Mouse (Mus musculus) hindbrain, embryonic 12.5 days (tissue): ENCODE measurements around the gene Kdm3a. TPM values are rescaled to one million over a fixed set of nuclear protein-coding genes. Genes with fewer than 3 reads are reported as not detected.

ENCODE experiments used
- ATAC-seq: fragments of 200-750 bp; cut with Nextera tagmentation; 2 replicates; pipeline ENCODE4 v1.8.0; 2017; ENCODE audit warnings: moderate TSS enrichment; ENCODE audit not compliant: low FRiP score
- H3K27ac ChIP-seq: fragments of 300-500 bp; sonication (generic); 2 replicates; pipeline ENCODE4 v1.5.1; 2016; ENCODE audit warnings: mild to moderate bottlenecking
- H3K27me3 ChIP-seq: fragments of 300-500 bp; sonication (generic); 2 replicates; pipeline ENCODE4 v1.6.1; 2016; ENCODE audit warnings: mild to moderate bottlenecking
- H3K36me3 ChIP-seq: fragments of 300-500 bp; sonication (generic); 2 replicates; pipeline ENCODE4 v1.6.1; 2016; ENCODE audit warnings: mild to moderate bottlenecking
- H3K4me1 ChIP-seq: fragments of 300-500 bp; sonication (generic); 2 replicates; pipeline ENCODE4 v1.6.1; 2016
- H3K4me2 ChIP-seq: fragments of 300-500 bp; sonication (generic); replicated peaks from 2 replicates; pipeline ENCODE4 v1.6.1; 2016; ENCODE audit warnings: mild to moderate bottlenecking
- H3K4me3 ChIP-seq: fragments of 300-500 bp; sonication (generic); 2 replicates; pipeline ENCODE4 v1.5.1; 2016; ENCODE audit warnings: mild to moderate bottlenecking
- H3K9ac ChIP-seq: fragments of 300-500 bp; sonication (generic); 2 replicates; pipeline ENCODE4 v1.6.1; 2016; ENCODE audit warnings: mild to moderate bottlenecking, moderate library complexity
- H3K9me3 ChIP-seq: fragments of 300-500 bp; sonication (generic); replicated peaks from 2 replicates; pipeline ENCODE4 v1.6.1; 2016; ENCODE audit warnings: mild to moderate bottlenecking
- WGBS: fragments of 180-500 bp; shearing (Covaris S2); methylation state at CpG from one replicate; pipeline ENCODE4 v1.1.7; 2016; 5-methylcytosine and 5-hydroxymethylcytosine counted together
- polyA plus RNA-seq: library from polyadenylated mRNA; unstranded; fragments of >200 nt; fragmentation: Nextera tagmentation; extraction: Ambion mirVana; gene quantifications from 2 replicates; pipeline ENCODE4 v1.2.1, GENCODE M21; 2016

Gene Kdm3a
- polyA plus RNA-seq, 1 experiment from 2014 or later, result 91.0 TPM

DNA sequence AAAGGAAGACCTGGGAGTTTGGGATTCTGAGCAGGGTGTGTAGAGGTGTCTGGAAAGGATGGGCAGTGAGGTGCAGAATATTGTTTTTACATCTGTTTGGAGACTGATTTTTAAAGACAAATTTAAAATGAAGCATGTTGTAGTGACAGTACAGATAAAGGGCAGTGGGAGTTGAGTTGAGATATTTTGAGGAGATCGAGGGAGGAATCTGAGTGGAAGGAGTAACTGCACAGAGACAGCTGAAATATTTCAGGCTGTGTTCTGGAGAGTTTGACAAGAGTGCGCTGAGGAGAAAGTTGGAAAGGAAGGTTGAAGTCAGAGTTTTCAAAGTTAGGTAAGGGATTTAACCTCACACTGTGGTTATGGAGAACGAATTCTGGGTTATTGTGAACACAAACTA lies 64.2 kb downstream of the Kdm3a start:
- ATAC-seq, result no peak
- no peaks in the 10 kb centered on the region for H3K27me3 ChIP-seq
- H3K27ac ChIP-seq, result no peak overlapping the region
- H3K9me3 ChIP-seq, result no peaks in the 10 kb centered on the region
- no peak overlapping the region for H3K4me3 ChIP-seq
- H3K4me2 ChIP-seq, result no peak overlapping the region
- peaks cover 4% of the 10 kb centered on the region; the same call in 1 of the 2 replicates for H3K4me1 ChIP-seq
- H3K9ac ChIP-seq, result no peak overlapping the region
- peaks cover 18% of the 10 kb centered on the region for H3K36me3 ChIP-seq
- 84% methylated on average over 3 of the region's 3 CpGs for WGBS

DNA sequence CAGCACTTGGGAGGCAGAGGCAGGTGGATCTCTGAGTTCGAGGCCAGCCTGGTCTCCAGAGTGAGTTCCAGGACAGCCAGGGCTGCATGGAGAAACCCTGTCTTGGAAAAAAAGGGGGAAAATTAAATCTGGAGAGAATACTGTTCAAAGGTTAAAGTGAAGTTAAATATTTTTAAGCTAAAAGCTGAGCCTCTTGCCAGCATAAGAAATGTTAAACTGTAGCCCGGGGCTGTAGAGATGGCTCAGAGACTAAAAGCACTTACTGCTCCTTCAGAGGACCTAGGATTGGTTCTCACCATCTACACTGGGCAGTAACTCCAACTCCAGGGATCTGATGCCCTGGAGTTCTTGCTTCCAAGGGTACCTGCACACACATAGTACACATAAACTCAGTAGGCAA lies 76.0 kb downstream of the Kdm3a start:
- H3K36me3 ChIP-seq, result peaks cover 15% of the 10 kb centered on the region; the same call in 1 of the 2 replicates
- H3K4me2 ChIP-seq, result no peak overlapping the region
- no peak overlapping the region for H3K9ac ChIP-seq
- H3K4me1 ChIP-seq, result no peaks in the 10 kb centered on the region
- 94% methylated on average over 2 of the region's 2 CpGs for WGBS
- no peak overlapping the region for H3K27ac ChIP-seq
- no peaks in the 10 kb centered on the region for H3K9me3 ChIP-seq
- no peak for ATAC-seq
- no peak overlapping the region for H3K4me3 ChIP-seq
- H3K27me3 ChIP-seq, result no peaks in the 10 kb centered on the region

DNA sequence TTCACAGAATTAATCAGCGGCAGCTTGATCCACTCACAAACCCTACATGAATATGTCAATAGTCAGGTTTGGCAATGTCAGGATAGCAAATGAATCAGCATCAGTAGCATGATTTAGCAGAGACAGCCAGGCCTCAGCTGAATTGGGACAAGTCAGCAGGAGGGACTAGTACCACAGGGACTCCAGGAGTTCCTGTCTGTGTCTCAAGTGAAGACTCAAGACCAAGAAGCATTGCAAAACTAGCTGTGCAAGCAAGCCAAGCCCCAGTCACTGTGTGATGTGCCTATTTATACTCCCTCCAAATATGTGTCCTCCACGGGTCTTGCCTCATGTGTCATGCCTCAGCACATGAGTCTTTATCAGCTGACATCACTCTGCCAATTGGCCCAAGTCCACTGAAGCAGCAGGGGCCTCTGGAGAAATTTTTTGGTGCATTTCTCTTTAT lies 77.3 kb downstream of the Kdm3a start:
- no peaks in the 10 kb centered on the region for H3K9me3 ChIP-seq
- peaks cover 5% of the 10 kb centered on the region; the same call in 1 of the 2 replicates for H3K36me3 ChIP-seq
- H3K27me3 ChIP-seq, result no peaks in the 10 kb centered on the region
- H3K4me1 ChIP-seq, result no peaks in the 10 kb centered on the region
- no peak for ATAC-seq
- 93% methylated on average over 2 of the region's 2 CpGs for WGBS
- H3K27ac ChIP-seq, result no peak overlapping the region
- H3K4me3 ChIP-seq, result no peak overlapping the region
- H3K9ac ChIP-seq, result no peak overlapping the region
- no peak overlapping the region for H3K4me2 ChIP-seq

DNA sequence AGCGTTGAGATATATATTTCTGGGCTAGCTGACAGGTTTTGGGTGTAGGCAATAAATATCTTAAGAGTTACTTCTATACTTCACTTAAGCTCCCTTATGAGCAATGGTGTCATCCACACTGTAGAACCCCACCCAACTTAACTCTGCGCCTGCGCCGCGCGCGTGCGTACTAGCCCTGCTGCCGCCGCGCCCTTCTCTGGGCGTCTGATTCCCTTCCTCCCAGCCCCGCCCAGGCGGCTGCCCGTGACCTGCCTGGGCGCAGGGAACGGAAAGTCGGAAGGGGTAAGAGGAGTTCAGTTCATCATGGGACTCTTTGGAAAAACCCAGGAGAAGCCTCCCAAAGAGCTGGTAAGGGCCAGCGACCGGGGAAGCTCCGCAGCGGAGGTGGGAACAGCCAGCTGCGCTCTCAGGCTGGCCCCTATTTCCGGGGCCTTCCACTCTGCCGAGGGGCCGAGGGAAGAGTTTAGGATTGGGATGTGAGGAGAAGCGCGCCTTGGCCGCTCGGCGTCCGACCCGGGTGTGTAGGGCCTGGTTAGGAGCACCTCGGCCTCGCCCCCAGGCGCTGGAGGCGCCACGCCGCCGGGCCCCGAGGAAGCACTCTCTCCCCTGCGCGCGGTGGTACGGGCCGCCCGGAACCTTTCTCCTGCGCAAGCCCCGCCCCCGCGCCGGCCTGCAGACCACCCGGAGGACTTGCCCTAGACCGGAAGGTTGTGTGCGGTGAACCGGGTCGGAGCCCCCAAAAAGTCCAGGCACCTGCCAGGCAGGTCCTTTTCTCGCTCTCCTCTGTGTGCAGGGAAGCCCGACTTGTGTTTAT lies 88.9 kb downstream of the Kdm3a start, which contains the start of gene Chmp3:
Gene Chmp3, plus strand, starts transcription at position 112 of the 814 bp plus-strand sequence.
- peak within 1 kb of the TSS; percentile 98 for H3K27ac ChIP-seq
- H3K27me3 ChIP-seq, result no peaks in the 10 kb centered on the region
- H3K36me3 ChIP-seq, result 0 out of 2 replicates have a peak, but pooled peaks cover 3% of the 10 kb centered on the region
- H3K9me3 ChIP-seq, result no peaks in the 10 kb centered on the region
- under 1% methylated on average over 57 of the region's 59 CpGs for WGBS
- H3K4me1 ChIP-seq, result peaks cover 3% of the 10 kb centered on the region
- peak within 1 kb of the TSS; percentile 91 for H3K9ac ChIP-seq
- peak; percentile 99 for ATAC-seq
- peak within 1 kb of the TSS; percentile 66 for H3K4me2 ChIP-seq
- H3K4me3 ChIP-seq, result peak within 1 kb of the TSS; percentile 81

Other genes starting within 250 kb of the Kdm3a start
- gene Rmnd5a, start 192.4 kb downstream of the Kdm3a start, polyA plus RNA-seq, result 15.5 and 18.4 TPM in 2 replicates
- 27.9 and 29.0 TPM in 2 replicates for gene Rnf103, start 139.1 kb downstream of the Kdm3a start, polyA plus RNA-seq
- 49.3 and 53.4 TPM in 2 replicates for gene Chmp3, start 89.2 kb downstream of the Kdm3a start, polyA plus RNA-seq
- gene Reep1, start 74.6 kb upstream of the Kdm3a start, polyA plus RNA-seq, result 122 and 126 TPM in 2 replicates
- 41.9 and 47.1 TPM in 2 replicates for gene Mrpl35, start 194.0 kb upstream of the Kdm3a start, polyA plus RNA-seq
- 153 and 160 TPM in 2 replicates for gene Immt, start 198.3 kb upstream of the Kdm3a start, polyA plus RNA-seq